Mouse (Mus musculus) midbrain, embryonic 14.5 days (tissue): ENCODE data around the gene Plscr1. TPM values are rescaled to one million over a fixed set of nuclear protein-coding genes. Genes with fewer than 3 reads are reported as not detected.

Source experiments
- ATAC-seq: fragments of 200-750 bp; cut with Nextera tagmentation; 2 replicates; pipeline ENCODE4 v1.8.0; 2017; ENCODE audit warnings: moderate number of reproducible peaks, moderate library complexity; ENCODE audit not compliant: low FRiP score, low TSS enrichment
- DNase-seq: peaks from one replicate; pipeline ENCODE4 v3.0.0-alpha.2; 2015
- H3K27ac ChIP-seq: fragments of 300-500 bp; sonication (generic); replicated peaks from 2 replicates; pipeline ENCODE4 v1.5.1; 2014; ENCODE audit warnings: mild to moderate bottlenecking, low read depth, low read length, moderate library complexity
- H3K27me3 ChIP-seq: fragments of 300-500 bp; sonication (generic); 2 replicates; pipeline ENCODE4 v1.6.1; 2014; ENCODE audit warnings: low read length, control low read depth, mixed read lengths; ENCODE audit not compliant: control insufficient read depth, insufficient read depth
- H3K36me3 ChIP-seq: fragments of 300-500 bp; sonication (generic); 2 replicates; pipeline ENCODE4 v1.6.1; 2014; ENCODE audit warnings: low read length, control low read depth; ENCODE audit not compliant: control insufficient read depth, insufficient read depth
- H3K4me1 ChIP-seq: fragments of 300-500 bp; sonication (generic); 2 replicates; pipeline ENCODE4 v1.6.1; 2014; ENCODE audit warnings: mild to moderate bottlenecking, antibody characterized with exemption, low read length, control low read depth; ENCODE audit not compliant: control insufficient read depth, insufficient read depth
- H3K4me2 ChIP-seq: fragments of 300-500 bp; sonication (generic); 2 replicates; pipeline ENCODE4 v1.6.1; 2014; ENCODE audit warnings: mild to moderate bottlenecking, low read length, moderate library complexity
- H3K4me3 ChIP-seq: fragments of 300-500 bp; sonication (generic); replicated peaks from 2 replicates; pipeline ENCODE4 v1.5.1; 2014; ENCODE audit warnings: low read depth, low read length
- H3K9ac ChIP-seq: fragments of 300-500 bp; sonication (generic); replicated peaks from 2 replicates; pipeline ENCODE4 v1.6.1; 2014; ENCODE audit warnings: mild to moderate bottlenecking, low read length, moderate library complexity
- H3K9me3 ChIP-seq: fragments of 300-500 bp; sonication (generic); 2 replicates; pipeline ENCODE4 v1.6.1; 2016; ENCODE audit warnings: low read length, control low read depth, mixed read lengths; ENCODE audit not compliant: control insufficient read depth
- WGBS: fragments of 180-500 bp; shearing (Covaris S2); extraction: QIAGEN DNeasy Blood & Tissue Kit; methylation state at CpG from one replicate; pipeline ENCODE4 v1.1.7; 2014; 5-methylcytosine and 5-hydroxymethylcytosine counted together
- polyA plus RNA-seq: library from polyadenylated mRNA; unstranded; fragments of >200 nt; fragmentation: Nextera tagmentation; extraction: Ambion mirVana; gene quantifications from 2 replicates; pipeline ENCODE4 v1.2.1, GENCODE M21; 2014

Plscr1 gene
- polyA plus RNA-seq, 1 experiment from 2014 or later: 10.0 TPM

DNA sequence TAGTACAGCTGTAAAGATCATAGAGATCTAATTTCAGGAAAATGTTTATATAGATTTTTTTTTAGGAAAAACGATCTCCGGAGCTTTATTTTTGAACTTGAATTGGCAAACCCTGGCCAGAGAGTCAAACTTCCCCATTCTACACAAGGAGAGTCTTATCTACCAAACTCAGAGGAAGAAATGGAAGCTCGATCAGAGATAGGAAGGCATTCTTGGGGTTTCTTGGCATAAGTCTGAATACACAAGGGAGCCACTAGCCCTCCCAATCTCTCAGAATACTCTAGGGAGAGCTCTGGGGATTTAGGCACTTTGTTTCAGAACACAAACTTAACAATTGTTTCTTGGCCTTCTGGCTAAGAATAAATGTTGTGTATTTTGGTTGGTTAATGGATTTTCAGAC, 29.4 kb upstream of the Plscr1 start:
- Histone ChIP-seq H3K4me1 (no peaks in the 10 kb centered on the region), H3K4me3 (no peak overlapping the region), H3K27me3 (no peaks in the 10 kb centered on the region), H3K27ac (no peak overlapping the region), H3K4me2 (no peak overlapping the region), H3K9ac (no peak overlapping the region), H3K9me3 (no peaks in the 10 kb centered on the region), H3K36me3 (no peaks in the 10 kb centered on the region)
- 91% methylated on average over 3 of the region's 3 CpGs for WGBS
- no peak for ATAC-seq
- no peak for DNase-seq

- DNase-seq: no peak
- no peak overlapping the region for H3K9ac ChIP-seq
- no peaks in the 10 kb centered on the region for H3K36me3 ChIP-seq
- no peak for ATAC-seq
- no peaks in the 10 kb centered on the region for H3K4me1 ChIP-seq
- no peak overlapping the region for H3K27ac ChIP-seq
- H3K27me3 ChIP-seq: no peaks in the 10 kb centered on the region
- H3K4me3 ChIP-seq: no peak overlapping the region
- no peaks in the 10 kb centered on the region for H3K9me3 ChIP-seq
- H3K4me2 ChIP-seq: no peak overlapping the region
Measured at GRCm38 (mm10) chr9:92221480-92221879, 28.1 kb upstream of the Plscr1 start.

GRCm38 (mm10) chr9:92224598-92225231, 24.8 kb upstream of the Plscr1 start:
- H3K9me3 ChIP-seq: no peaks in the 10 kb centered on the region
- no peak overlapping the region for H3K4me2 ChIP-seq
- ATAC-seq: no peak
- no peak overlapping the region for H3K9ac ChIP-seq
- H3K27ac ChIP-seq: no peak overlapping the region
- no peaks in the 10 kb centered on the region for H3K36me3 ChIP-seq
- WGBS: 89% methylated on average over 1 of the region's 1 CpGs
- DNase-seq: no peak
- no peaks in the 10 kb centered on the region for H3K4me1 ChIP-seq
- no peaks in the 10 kb centered on the region for H3K27me3 ChIP-seq
- no peak overlapping the region for H3K4me3 ChIP-seq

- 93% methylated on average over 3 of the region's 3 CpGs for WGBS
- DNase-seq (no peak), ATAC-seq (no peak)
- Histone ChIP-seq H3K9ac (no peak overlapping the region), H3K4me1 (no peaks in the 10 kb centered on the region), H3K4me2 (no peak overlapping the region), H3K36me3 (no peaks in the 10 kb centered on the region), H3K4me3 (no peak overlapping the region), H3K27ac (no peak overlapping the region), H3K27me3 (no peaks in the 10 kb centered on the region), H3K9me3 (no peaks in the 10 kb centered on the region)
Measured at GRCm38 (mm10) chr9:92226127-92226655, 23.4 kb upstream of the Plscr1 start.

- WGBS: 84% methylated on average over 3 of the region's 3 CpGs
- no peaks in the 10 kb centered on the region for H3K4me1 ChIP-seq
- ATAC-seq: no peak
- no peak overlapping the region for H3K4me2 ChIP-seq
- no peaks in the 10 kb centered on the region for H3K36me3 ChIP-seq
- DNase-seq: no peak
- H3K9ac ChIP-seq: no peak overlapping the region
- H3K4me3 ChIP-seq: no peak overlapping the region
- no peak overlapping the region for H3K27ac ChIP-seq
- H3K27me3 ChIP-seq: no peaks in the 10 kb centered on the region
- H3K9me3 ChIP-seq: no peaks in the 10 kb centered on the region
Measured at GRCm38 (mm10) chr9:92226795-92227194, 22.8 kb upstream of the Plscr1 start.

GRCm38 (mm10) chr9:92228867-92229832, 20.4 kb upstream of the Plscr1 start:
- no peak overlapping the region for H3K4me2 ChIP-seq
- no peaks in the 10 kb centered on the region for H3K27me3 ChIP-seq
- H3K4me3 ChIP-seq: no peak overlapping the region
- no peaks in the 10 kb centered on the region for H3K36me3 ChIP-seq
- H3K9ac ChIP-seq: no peak overlapping the region
- DNase-seq (no peak), ATAC-seq (no peak)
- H3K4me1 ChIP-seq: no peaks in the 10 kb centered on the region
- no peaks in the 10 kb centered on the region for H3K9me3 ChIP-seq
- H3K27ac ChIP-seq: no peak overlapping the region
- WGBS: 93% methylated on average over 16 of the region's 16 CpGs

DNA sequence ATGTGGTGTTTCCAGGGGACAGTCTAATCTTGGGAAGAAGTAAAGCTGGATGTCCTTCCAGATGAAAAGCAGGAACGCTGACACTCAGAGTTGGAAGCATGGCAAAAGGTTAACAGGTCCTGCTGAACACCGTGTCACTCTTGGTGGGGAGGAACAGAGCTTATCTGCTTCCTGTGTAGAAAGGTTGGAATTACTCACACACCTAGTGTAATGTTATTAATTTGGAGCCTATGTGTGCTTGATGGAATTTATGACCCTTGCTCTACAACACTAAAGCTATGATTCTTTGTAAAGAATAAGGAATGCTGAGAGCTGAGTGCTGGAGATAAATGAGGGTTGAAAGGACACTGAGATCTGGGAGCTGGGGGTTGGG, 19.7 kb upstream of the Plscr1 start:
- Histone ChIP-seq H3K9ac (no peak overlapping the region), H3K4me1 (no peaks in the 10 kb centered on the region), H3K36me3 (no peaks in the 10 kb centered on the region), H3K27me3 (no peaks in the 10 kb centered on the region), H3K9me3 (no peaks in the 10 kb centered on the region), H3K4me3 (no peak overlapping the region), H3K27ac (no peak overlapping the region), H3K4me2 (no peak overlapping the region)
- ATAC-seq (no peak), DNase-seq (no peak)
- 83% methylated on average over 2 of the region's 2 CpGs for WGBS

- no peak overlapping the region for H3K4me3 ChIP-seq
- H3K27me3 ChIP-seq: no peaks in the 10 kb centered on the region
- H3K4me1 ChIP-seq: no peaks in the 10 kb centered on the region
- H3K9me3 ChIP-seq: no peaks in the 10 kb centered on the region
- H3K9ac ChIP-seq: no peak overlapping the region
- 92% methylated on average over 11 of the region's 11 CpGs for WGBS
- no peaks in the 10 kb centered on the region for H3K36me3 ChIP-seq
- no peak overlapping the region for H3K4me2 ChIP-seq
- DNase-seq (no peak), ATAC-seq (no peak)
- H3K27ac ChIP-seq: no peak overlapping the region
Measured at GRCm38 (mm10) chr9:92234901-92235458, 14.6 kb upstream of the Plscr1 start.
